Mouse (Mus musculus): Measurements from ENCODE around the gene Pmfbp1.

DNA sequence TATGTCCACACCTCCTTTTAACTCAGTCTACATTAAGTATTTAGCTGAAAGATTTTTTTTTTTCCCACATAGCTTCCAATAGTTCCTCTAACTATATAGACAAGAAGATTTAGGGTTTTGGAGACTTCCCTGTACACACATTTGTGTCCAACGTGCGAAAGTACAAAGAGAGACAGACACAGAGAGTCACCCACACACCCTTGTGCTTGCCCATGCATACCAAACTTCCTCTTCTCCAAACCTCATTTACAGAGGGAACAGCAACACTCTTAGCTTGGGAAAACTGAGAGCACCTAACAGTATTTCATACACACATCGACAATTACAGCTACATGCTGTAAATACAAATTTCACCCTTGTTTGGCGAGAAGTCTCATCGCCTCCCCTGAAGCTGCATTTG, 11.7 kb downstream of the Pmfbp1 start:
- TF ChIP-seq CTCF (IDR thresholded peaks at IDR 0.05; ENCODE audit: insufficient read depth, low read length) (no peak), POLR2A (IDR thresholded peaks at IDR 0.05; ENCODE audit: borderline replicate concordance, extremely low read depth, low read depth, low read length) (no peak)

Data from lung, adult 2 months (tissue).